Mouse (Mus musculus) ES-Bruce4 (cell line): ENCODE measurements around the gene Olfr485.
"Not testable (repeated sequence)": the region's sequence is repeated elsewhere in the genome, so short reads cannot be mapped to it uniquely, and the experiment has no call there.

Source experiments
- CTCF ChIP-seq: IDR thresholded peaks from one replicate; pipeline ENCODE4 v1.8.1; 2011; ENCODE audit warnings: low read depth, low read length
- EP300 ChIP-seq: IDR thresholded peaks from 2 replicates; pipeline ENCODE4 v1.6.1; 2011; ENCODE audit warnings: low read depth, low read length; ENCODE audit not compliant: insufficient read depth
- POLR2A ChIP-seq: IDR thresholded peaks from one replicate; pipeline ENCODE4 v1.8.1; 2011; ENCODE audit warnings: low read length; ENCODE audit not compliant: insufficient read depth

DNA sequence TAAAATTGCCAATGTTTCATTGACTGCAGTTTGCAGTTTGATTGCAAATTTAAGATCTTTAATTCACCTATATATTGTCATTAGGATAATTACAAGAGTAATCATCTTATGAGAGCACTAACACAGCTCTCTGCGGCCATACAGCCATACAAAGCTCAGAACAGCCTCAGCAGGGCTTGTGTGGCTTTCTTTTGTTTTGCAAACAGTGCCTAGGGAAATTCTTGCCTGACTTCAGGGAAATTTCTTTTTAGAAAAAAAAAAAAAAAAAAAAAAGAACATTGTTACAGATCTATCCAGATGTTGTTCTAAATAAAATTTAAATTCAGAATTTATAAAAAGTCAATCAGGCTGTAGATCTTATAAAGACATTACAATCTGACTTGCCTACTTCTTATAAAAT, 33.0 kb upstream of the Olfr485 start:
- TF ChIP-seq CTCF, POLR2A, EP300: not testable (repeated sequence)
